In genomic region chr1:78852408-78853093, GRCm38 (mm10) we compare ENCODE assay signal across 9 mouse cellular contexts. TPM values are rescaled to one million over a fixed set of nuclear protein-coding genes. Genes with fewer than 3 reads are reported as not detected.
DNase-seq lines count a peak whose midpoint lies in the region; ATAC-seq and TF ChIP-seq lines count a peak whose summit lies in the region.
"Had no signal": no experiment of that assay in that cellular context is flagged by ENCODE, and none has a peak within 500 bp of the region (broad histone marks: within the 10 kb centered on the region; RNA-seq: fewer than 3 reads in every experiment).

No protein-coding gene starts in this region.

- peak; percentile 39 for ATAC-seq in heart, postnatal 0 days (ENCODE audit: insufficient read depth, low read depth)
- peak; percentile 98 for ATAC-seq in hindbrain, embryonic 11.5 days (ENCODE audit: low FRiP score)
- ATAC-seq in limb, embryonic 15.5 days (ENCODE audit: insufficient number of reproducible peaks, low FRiP score, low TSS enrichment, low read depth), result no peak

- H3K27me3 ChIP-seq in heart, postnatal 0 days (ENCODE audit: control insufficient read depth, insufficient read depth, low read length), result no peaks in the 10 kb centered on the region
- H3K27me3 ChIP-seq in heart, embryonic 10.5 days (ENCODE audit: insufficient read depth, poor library complexity, severe bottlenecking), result no peaks in the 10 kb centered on the region
- H3K27me3 ChIP-seq in hindbrain, embryonic 11.5 days (ENCODE audit: control insufficient read depth, insufficient read depth, low read length), result no peaks in the 10 kb centered on the region
- H3K27me3 ChIP-seq in limb, embryonic 15.5 days, result no peaks in the 10 kb centered on the region

- H3K4me1 ChIP-seq in heart, postnatal 0 days (ENCODE audit: control insufficient read depth, insufficient read depth), result peaks cover 5% of the 10 kb centered on the region
- H3K4me1 ChIP-seq in heart, embryonic 10.5 days, result 0 out of 2 replicates have a peak, but pooled peaks cover 4% of the 10 kb centered on the region
- H3K4me1 ChIP-seq in hindbrain, embryonic 11.5 days (replicated peaks; ENCODE audit: control insufficient read depth, insufficient read depth, low read length), result no peaks in the 10 kb centered on the region; the same call in 1 of the 2 replicates
- H3K4me1 ChIP-seq in limb, embryonic 15.5 days, result peaks cover 8% of the 10 kb centered on the region; the same call in 1 of the 2 replicates

- H3K9ac ChIP-seq in heart, postnatal 0 days (replicated peaks; ENCODE audit: low read depth, low read length), result no peak overlapping the region
- H3K9ac ChIP-seq in hindbrain, embryonic 11.5 days (ENCODE audit: low read depth, low read length), result no peak overlapping the region
- no peak overlapping the region for H3K9ac ChIP-seq in limb, embryonic 15.5 days

- H3K36me3 ChIP-seq in heart, postnatal 0 days (replicated peaks; ENCODE audit: control insufficient read depth, insufficient read depth, low read length), result no peaks in the 10 kb centered on the region
- H3K36me3 ChIP-seq in heart, embryonic 10.5 days, result no peaks in the 10 kb centered on the region
- H3K36me3 ChIP-seq in hindbrain, embryonic 11.5 days (ENCODE audit: control insufficient read depth, insufficient read depth, low read length), result no peaks in the 10 kb centered on the region
- H3K36me3 ChIP-seq in limb, embryonic 15.5 days, result no peaks in the 10 kb centered on the region

- no peak for TF ChIP-seq CTCF in heart, postnatal 0 days (IDR thresholded peaks at IDR 0.05; ENCODE audit: low read depth)

- H3K9me3 ChIP-seq in heart, postnatal 0 days (replicated peaks; ENCODE audit: control insufficient read depth, low read length), result no peaks in the 10 kb centered on the region
- no peaks in the 10 kb centered on the region for H3K9me3 ChIP-seq in heart, embryonic 10.5 days
- H3K9me3 ChIP-seq in hindbrain, embryonic 11.5 days (ENCODE audit: control insufficient read depth, low read length), result no peaks in the 10 kb centered on the region
- no peaks in the 10 kb centered on the region for H3K9me3 ChIP-seq in limb, embryonic 15.5 days

- H3K27ac ChIP-seq in heart, postnatal 0 days (ENCODE audit: low read depth), result no peak overlapping the region
- H3K27ac ChIP-seq in heart, embryonic 10.5 days, result no peak overlapping the region
- H3K27ac ChIP-seq in hindbrain, embryonic 11.5 days (ENCODE audit: low read depth, low read length), result peak overlapping the region; percentile 79
- no peak overlapping the region for H3K27ac ChIP-seq in limb, embryonic 15.5 days

- WGBS in heart, postnatal 0 days, result 52% methylated on average over 17 of the region's 17 CpGs
- WGBS in heart, embryonic 10.5 days, result 68% methylated on average over 17 of the region's 17 CpGs
- 35% methylated on average over 17 of the region's 17 CpGs for WGBS in hindbrain, embryonic 11.5 days
- 29% methylated on average over 17 of the region's 17 CpGs for WGBS in limb, embryonic 15.5 days

- no peak for DNase-seq in heart, postnatal 0 days (ENCODE audit: low spot score)
- DNase-seq in heart, embryonic 10.5 days (ENCODE audit: low spot score), result no peak
- peak; percentile 70 to 71 for DNase-seq in cerebellum, postnatal 10 days
- DNase-seq in hindbrain, embryonic 11.5 days (ENCODE audit: low spot score), result peak; percentile 76
- DNase-seq in urinary bladder, adult 2 months (ENCODE audit: low spot score), result no peak
- no peak for DNase-seq in spleen, adult 18-20 months
- no peak for DNase-seq in MN1 (ENCODE audit: low spot score)

- TF ChIP-seq EP300 in heart, postnatal 0 days (IDR thresholded peaks at IDR 0.05; ENCODE audit: low read depth), result no peak

- H3K4me2 ChIP-seq in heart, postnatal 0 days (ENCODE audit: low read depth, low read length), result no peak overlapping the region
- H3K4me2 ChIP-seq in hindbrain, embryonic 11.5 days (replicated peaks; ENCODE audit: low read depth, low read length), result no peak overlapping the region
- 0 out of 2 replicates have a peak overlapping the region, but pooled peaks have one; percentile 5 for H3K4me2 ChIP-seq in limb, embryonic 15.5 days

- no peak overlapping the region for H3K4me3 ChIP-seq in heart, postnatal 0 days (ENCODE audit: low read depth, low read length)
- H3K4me3 ChIP-seq in heart, embryonic 10.5 days, result no peak overlapping the region
- H3K4me3 ChIP-seq in hindbrain, embryonic 11.5 days (ENCODE audit: low read depth, low read length), result no peak overlapping the region
- H3K4me3 ChIP-seq in limb, embryonic 15.5 days, result no peak overlapping the region

RNA-seq across cellular contexts. Expression of gene Kcne4, which starts 36.0 kb away (rescaled TPM):
- 0.46 and 3.9 TPM in 2 replicates for total RNA-seq in heart, postnatal 0 days (2014; rRNA removed; ENCODE audit: low replicate concordance)
- polyA plus RNA-seq in heart, postnatal 0 days (2015; fragmentation: Nextera tagmentation; extraction: Ambion mirVana), result 3.0 and 3.5 TPM in 2 replicates
- 0.16 TPM in 1 of 2 replicates, not detected in the other for polyA plus RNA-seq in heart, embryonic 10.5 days (2016; fragmentation: Nextera tagmentation; extraction: Ambion mirVana)
- 0.74 and 1.3 TPM in 2 replicates for polyA plus RNA-seq in hindbrain, embryonic 11.5 days (2014; fragmentation: Nextera tagmentation; extraction: Ambion mirVana)
- 28.8 and 29.6 TPM in 2 replicates for polyA plus RNA-seq in limb, embryonic 15.5 days (2015; fragmentation: Nextera tagmentation; extraction: Ambion mirVana)
- polyA plus RNA-seq in urinary bladder, adult 2 months (2012; rRNA removed), result 17.3 and 19.4 TPM in 2 replicates
- total RNA-seq: common myeloid progenitor, adult 5-6 weeks had no signal

Comparison
In these comparisons a context has a peak if more than half of its experiments do, and no peak if none do; other contexts are left out.
1. DNase-seq: peak in cerebellum, postnatal 10 days (2 of 2) and hindbrain, embryonic 11.5 days (single experiment); none in heart, postnatal 0 days (single experiment), heart, embryonic 10.5 days (single experiment), urinary bladder, adult 2 months (single experiment), spleen, adult 18-20 months (0 of 2) and MN1 (single experiment).